Mouse (Mus musculus) MEL (cell line): ENCODE measurements around the gene Gpatch3. TPM values are rescaled to one million over a fixed set of nuclear protein-coding genes. Genes with fewer than 3 reads are reported as not detected.
A peak's percentile ranks its signal among the peaks of the same experiment; 100 is the strongest.

Experiments used
- DNase-seq: peaks from one replicate; pipeline ENCODE4 v3.0.0; 2011; ENCODE audit warnings: low read depth, low spot score
- H3K27ac ChIP-seq: 2 replicates; pipeline ENCODE4 v1.5.1; 2012; ENCODE audit warnings: low read depth, mild to moderate bottlenecking, control low read depth, low read length, moderate library complexity; ENCODE audit not compliant: control insufficient read depth
- H3K27me3 ChIP-seq, 2 experiments: fragments of 150-350 bp in 1 of 2; sonication (generic) in 1 of 2; 2 replicates each; pipeline ENCODE4 v1.6.1; 2012; ENCODE audit warnings: low read length in 2 of 2, mild to moderate bottlenecking in 2 of 2, improper control_type of control experiment in 1 of 2, moderate library complexity in 1 of 2; ENCODE audit not compliant: insufficient read depth in 2 of 2, control insufficient read depth in 1 of 2
- H3K36me3 ChIP-seq, 2 experiments: 2 replicates each; pipeline ENCODE4 v1.6.1; 2012 to 2014; ENCODE audit warnings: low read length in 2 of 2, improper control_type of control experiment in 1 of 2, inconsistent platforms in 1 of 2, mild to moderate bottlenecking in 1 of 2; ENCODE audit not compliant: insufficient read depth in 2 of 2, control insufficient read depth in 1 of 2
- H3K4me1 ChIP-seq, 2 experiments: fragments of 150-350 bp in 1 of 2; sonication (generic) in 1 of 2; 2 replicates each; pipeline ENCODE4 v1.6.1; 2012; ENCODE audit warnings: low read length in 2 of 2, improper control_type of control experiment in 1 of 2, mild to moderate bottlenecking in 1 of 2; ENCODE audit not compliant: insufficient read depth in 2 of 2, control insufficient read depth in 1 of 2
- H3K4me3 ChIP-seq, 2 experiments: fragments of 150-350 bp in 1 of 2; sonication (generic) in 1 of 2; 2 replicates each; pipeline ENCODE4 v1.5.1; 2012; ENCODE audit warnings: low read depth in 2 of 2, low read length in 2 of 2, mild to moderate bottlenecking in 2 of 2, moderate library complexity in 2 of 2, control low read depth in 1 of 2, improper control_type of control experiment in 1 of 2; ENCODE audit not compliant: control insufficient read depth in 1 of 2, insufficient read depth in 1 of 2
- H3K79me2 ChIP-seq: 2 replicates; pipeline ENCODE4 v1.6.1; 2012; ENCODE audit warnings: mild to moderate bottlenecking, low read length, moderate library complexity; ENCODE audit not compliant: control insufficient read depth, poor library complexity, insufficient read depth
- H3K9ac ChIP-seq: 2 replicates; pipeline ENCODE4 v1.6.1; 2012; ENCODE audit warnings: low read depth, mild to moderate bottlenecking, control low read depth, low read length, moderate library complexity; ENCODE audit not compliant: control insufficient read depth, poor library complexity, severe bottlenecking
- H3K9me3 ChIP-seq: fragments of 150-350 bp; sonication (generic); replicated peaks from 2 replicates; pipeline ENCODE4 v1.6.1; 2012; ENCODE audit warnings: mild to moderate bottlenecking, low read length, improper control_type of control experiment, moderate library complexity; ENCODE audit not compliant: insufficient read depth
- MAFK ChIP-seq: IDR thresholded peaks from 2 replicates; pipeline ENCODE4 v1.6.1; 2011; ENCODE audit warnings: low read depth, mild to moderate bottlenecking, low read length, improper control_type of control experiment, borderline replicate concordance
- MAX ChIP-seq: IDR thresholded peaks from 2 replicates; pipeline ENCODE4 v1.6.1; 2011; ENCODE audit warnings: low read length, improper control_type of control experiment
- MXI1 ChIP-seq: IDR thresholded peaks from 2 replicates; pipeline ENCODE4 v1.6.1; 2011; ENCODE audit warnings: mild to moderate bottlenecking, low read depth, low read length, improper control_type of control experiment
- MYC ChIP-seq: IDR thresholded peaks from 2 replicates; pipeline ENCODE4 v1.6.1; 2011; ENCODE audit warnings: low read depth, mild to moderate bottlenecking, low read length, improper control_type of control experiment, moderate library complexity
- NELFE ChIP-seq: IDR thresholded peaks from 2 replicates; pipeline ENCODE4 v1.6.1; 2011; ENCODE audit warnings: low read depth, low read length, improper control_type of control experiment
- POLR2AphosphoS2 ChIP-seq: IDR thresholded peaks from 2 replicates; pipeline ENCODE4 v1.6.1; 2011; ENCODE audit warnings: low read length, improper control_type of control experiment
- RAD21 ChIP-seq: IDR thresholded peaks from 2 replicates; pipeline ENCODE4 v1.6.1; 2011; ENCODE audit warnings: mild to moderate bottlenecking, low read depth, low read length, improper control_type of control experiment
- RCOR1 ChIP-seq: IDR thresholded peaks from 2 replicates; pipeline ENCODE4 v1.6.1; 2012; ENCODE audit warnings: low read depth, mild to moderate bottlenecking, inconsistent platforms, low read length, improper control_type of control experiment
- SIN3A ChIP-seq: IDR thresholded peaks from 2 replicates; pipeline ENCODE4 v1.6.1; 2012; ENCODE audit warnings: low read length, improper control_type of control experiment, inconsistent platforms
- SMC3 ChIP-seq: IDR thresholded peaks from 2 replicates; pipeline ENCODE4 v1.6.1; 2011; ENCODE audit warnings: low read depth, low read length, improper control_type of control experiment
- TAL1 ChIP-seq: IDR thresholded peaks from 2 replicates; pipeline ENCODE4 v1.6.1; 2012; ENCODE audit warnings: mild to moderate bottlenecking, inconsistent platforms, low read length, moderate library complexity, mixed read lengths
- UBTF ChIP-seq: IDR thresholded peaks from 2 replicates; pipeline ENCODE4 v1.6.1; 2012; ENCODE audit warnings: low read depth, mild to moderate bottlenecking, inconsistent platforms, low read length, improper control_type of control experiment, moderate library complexity, borderline replicate concordance; ENCODE audit not compliant: insufficient read depth
- USF1 ChIP-seq: IDR thresholded peaks from 2 replicates; pipeline ENCODE4 v1.6.1; 2014; ENCODE audit warnings: low read depth, mild to moderate bottlenecking, inconsistent platforms, low read length, improper control_type of control experiment, moderate library complexity
- ZNF384 ChIP-seq: IDR thresholded peaks from 2 replicates; pipeline ENCODE4 v1.6.1; 2012; ENCODE audit warnings: low read depth, mild to moderate bottlenecking, inconsistent platforms, low read length, improper control_type of control experiment
- polyA plus RNA-seq, 2 experiments: library from polyadenylated mRNA; stranded (reverse) in 1 of 2; unstranded in 1 of 2; fragments of >175 nt in 1 of 2; fragments of >200 nt in 1 of 2; gene quantifications; 2 replicates each; pipeline versions ENCODE4 v1.2.1 to v1.2.4; 2012; ENCODE audit warnings: low replicate concordance in 2 of 2, low read depth in 1 of 2; ENCODE audit not compliant: insufficient read length in 2 of 2, insufficient read depth in 1 of 2, missing spikeins in 1 of 2
- total RNA-seq: library from RNA; depleted of rRNA; stranded (reverse); fragments of 300-350 nt; gene quantifications from 2 replicates; pipeline ENCODE4 v1.2.3, GENCODE M21; 2012

The Gpatch3 gene
- total and polyA plus RNA-seq, 3 experiments, result 9.8 to 16.5 TPM; not detected in 1

DNA sequence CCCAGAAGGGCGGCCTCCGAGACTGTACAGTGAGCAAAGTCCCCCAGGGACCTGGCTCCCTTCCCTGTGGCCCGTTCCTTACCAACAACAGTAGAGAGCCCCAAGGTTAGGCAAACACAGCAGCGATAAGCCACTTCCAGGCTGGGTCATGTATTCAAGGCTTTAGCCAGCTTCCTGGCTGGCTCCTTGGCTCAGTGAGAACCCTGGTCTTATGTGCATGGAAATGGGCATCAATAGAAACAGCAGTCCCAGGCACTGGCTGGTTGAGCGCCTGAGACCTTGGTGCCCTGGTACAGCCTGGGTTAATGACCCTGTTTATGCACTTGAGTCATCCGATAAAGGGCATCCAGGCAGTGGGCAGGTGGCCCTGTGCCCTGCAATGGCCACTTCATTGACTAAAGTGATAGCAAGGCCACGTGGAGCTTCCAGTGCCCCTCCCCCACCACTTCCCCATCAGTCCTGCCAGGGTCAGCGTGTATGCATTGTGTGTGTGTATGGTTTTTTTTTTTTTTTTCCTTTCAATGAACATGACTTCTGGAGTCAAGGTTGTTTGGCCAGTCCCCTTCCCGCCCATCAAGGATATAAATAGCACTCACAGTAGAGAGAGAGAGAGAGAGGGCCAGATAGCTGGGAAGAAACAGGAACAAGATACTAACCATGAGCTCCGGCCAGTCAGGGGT, 21.6 kb upstream of the Gpatch3 start, which contains the start of gene Nr0b2:
Gene Nr0b2 (plus strand): TSS at position 609 of the 680 bp plus-strand sequence.
- H3K27ac ChIP-seq, result no peak within 1 kb of the TSS
- H3K27me3 ChIP-seq, result peaks cover 5% of the 10 kb centered on the region in 2 experiments
- H3K36me3 ChIP-seq, result peaks cover 0 to 4% of the 10 kb centered on the region in 2 experiments; a peak in 2 of 4 replicates
- peak; percentile 69 for TF ChIP-seq MAX
- TF ChIP-seq MXI1, result peak; percentile 23; the same call in 1 of the 2 replicates
- peak; percentile 60 for TF ChIP-seq ZNF384
- peak; percentile 92 for TF ChIP-seq MYC
- TF ChIP-seq RCOR1, result no peak
- 0 out of 2 replicates have a peak, but pooled peaks have one; percentile 39 for TF ChIP-seq USF1
- H3K9ac ChIP-seq, result no peak within 1 kb of the TSS
- no peak within 1 kb of the TSS for H3K4me3 ChIP-seq
- H3K79me2 ChIP-seq, result no peaks in the 10 kb centered on the region
- peaks cover 3 to 8% of the 10 kb centered on the region in 2 experiments for H3K4me1 ChIP-seq
- DNase-seq, result peak; percentile 47
- no peaks in the 10 kb centered on the region for H3K9me3 ChIP-seq

DNA sequence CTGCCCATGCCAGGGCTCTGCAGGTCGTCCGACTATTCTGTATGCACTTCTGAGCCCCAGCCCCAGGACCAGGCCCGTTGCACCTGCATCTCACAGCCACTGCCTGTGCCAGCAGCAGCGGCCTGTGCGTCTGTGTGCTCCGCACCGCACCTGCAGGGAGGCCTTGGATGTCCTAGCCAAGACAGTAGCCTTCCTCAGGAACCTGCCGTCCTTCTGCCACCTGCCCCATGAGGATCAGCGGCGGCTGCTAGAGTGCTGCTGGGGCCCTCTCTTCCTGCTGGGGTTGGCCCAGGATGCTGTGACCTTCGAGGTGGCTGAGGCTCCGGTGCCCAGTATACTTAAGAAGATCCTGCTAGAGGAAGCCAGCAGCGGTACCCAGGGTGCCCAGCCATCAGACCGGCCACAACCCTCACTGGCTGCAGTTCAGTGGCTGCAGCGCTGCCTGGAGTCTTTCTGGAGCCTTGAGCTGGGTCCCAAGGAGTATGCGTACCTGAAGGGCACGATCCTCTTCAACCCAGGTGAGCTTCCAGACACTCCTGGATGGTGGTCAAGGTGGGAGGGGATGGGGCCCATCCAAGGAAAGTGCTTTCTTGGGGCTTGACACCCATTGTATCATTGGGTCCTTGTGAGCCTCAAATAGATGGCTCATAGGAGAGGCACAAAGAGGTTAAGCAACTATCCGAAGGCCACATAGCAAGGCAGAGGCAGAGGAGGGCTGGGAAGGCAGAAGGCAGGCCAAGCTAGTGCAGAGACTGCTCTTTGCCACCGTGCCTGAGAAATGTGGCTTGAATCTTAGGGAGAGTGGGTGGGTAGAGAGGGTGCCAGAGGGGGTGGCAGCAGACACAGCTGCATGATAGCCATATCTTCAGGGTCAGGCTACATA, 20.9 kb upstream of the Gpatch3 start:
- Histone ChIP-seq H3K27ac (no peak overlapping the region), H3K4me3 (no peak overlapping the region), H3K27me3 (peaks cover 8% of the 10 kb centered on the region in 2 experiments), H3K36me3 (peaks cover 0 to 4% of the 10 kb centered on the region in 2 experiments; a peak in 2 of 4 replicates), H3K9me3 (no peaks in the 10 kb centered on the region), H3K9ac (no peak overlapping the region), H3K79me2 (no peaks in the 10 kb centered on the region), H3K4me1 (peaks cover 3 to 8% of the 10 kb centered on the region in 2 experiments)
- no peak for DNase-seq
- TF ChIP-seq MAFK, result no peak
- no peak for TF ChIP-seq ZNF384
- no peak for TF ChIP-seq UBTF
- TF ChIP-seq MAX, result no peak
- no peak for TF ChIP-seq NELFE
- TF ChIP-seq RAD21, result no peak
- TF ChIP-seq POLR2AphosphoS2, result no peak
- no peak for TF ChIP-seq TAL1
- no peak for TF ChIP-seq RCOR1
- TF ChIP-seq SMC3, result no peak
- no peak for TF ChIP-seq SIN3A
